In the genomic region with DNA sequence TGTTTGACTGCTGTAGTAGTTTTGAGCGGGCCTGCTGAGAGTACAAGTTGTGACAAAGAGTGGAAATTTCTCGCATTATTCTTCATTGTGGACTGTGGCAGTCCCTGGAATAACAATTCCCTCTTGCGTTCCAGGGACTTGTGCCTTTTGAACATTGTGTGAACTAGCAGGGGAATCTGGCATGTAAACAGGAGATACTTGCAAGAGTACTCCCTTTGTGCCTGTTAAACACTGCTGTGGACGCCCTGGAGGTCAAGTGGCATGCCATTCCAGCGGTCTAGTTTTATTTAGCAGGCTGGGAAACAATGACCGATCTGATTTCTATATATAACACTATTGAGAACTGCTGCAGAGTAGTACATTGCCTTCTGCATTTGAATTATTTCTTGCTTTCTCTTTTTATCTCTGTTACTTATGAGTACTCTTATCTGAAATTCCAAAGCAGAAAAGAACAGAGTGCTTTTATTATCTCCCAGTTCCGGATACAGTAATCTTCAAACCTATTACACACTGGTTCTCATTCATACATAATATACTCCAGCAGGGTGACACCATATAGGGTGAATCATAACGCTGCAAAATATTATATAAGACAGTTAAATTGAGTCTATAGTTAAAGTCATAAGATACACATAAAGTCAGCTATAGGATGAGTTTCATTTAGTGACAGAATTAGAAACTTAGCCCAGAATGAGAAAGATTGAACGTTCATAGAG, we compare ENCODE assay signal across 12 mouse cellular contexts. TPM values are rescaled to one million over a fixed set of nuclear protein-coding genes. Genes with fewer than 3 reads are reported as not detected.
DNase-seq lines count a peak whose midpoint lies in the region; ATAC-seq and TF ChIP-seq lines count a peak whose summit lies in the region.
"Had no signal": no experiment of that assay in that cellular context is flagged by ENCODE, and none has a peak within 500 bp of the region (broad histone marks: within the 10 kb centered on the region; RNA-seq: fewer than 3 reads in every experiment).

A gene (minus strand): TSS at position 350 of the 716 bp plus-strand sequence.

- no peak within 1 kb of the TSS for H3K9ac ChIP-seq in midbrain, embryonic 11.5 days (ENCODE audit: low read length)
- no peak within 1 kb of the TSS; the same call in 1 of the 2 replicates for H3K9ac ChIP-seq in midbrain, embryonic 13.5 days (replicated peaks)
- H3K9ac ChIP-seq in heart, embryonic 12.5 days, result peak within 1 kb of the TSS; percentile 36
- H3K9ac ChIP-seq in lung, embryonic 14.5 days, result no peak within 1 kb of the TSS
- no peak within 1 kb of the TSS for H3K9ac ChIP-seq in liver, postnatal 0 days (replicated peaks)
- H3K9ac ChIP-seq: limb, embryonic 12.5 days had no signal

- H3K4me1 ChIP-seq in midbrain, embryonic 11.5 days (ENCODE audit: control insufficient read depth, insufficient read depth, low read length), result peaks cover 3% of the 10 kb centered on the region; the same call in 1 of the 2 replicates
- peaks cover 4% of the 10 kb centered on the region; the same call in 1 of the 2 replicates for H3K4me1 ChIP-seq in midbrain, embryonic 13.5 days (replicated peaks)
- H3K4me1 ChIP-seq in heart, embryonic 12.5 days (replicated peaks), result peaks cover 5% of the 10 kb centered on the region; the same call in 1 of the 2 replicates
- H3K4me1 ChIP-seq in lung, embryonic 14.5 days (ENCODE audit: insufficient read depth), result no peaks in the 10 kb centered on the region
- H3K4me1 ChIP-seq in liver, postnatal 0 days (ENCODE audit: insufficient read depth), result no peaks in the 10 kb centered on the region
- H3K4me1 ChIP-seq: limb, embryonic 12.5 days had no signal

- H3K27ac ChIP-seq in midbrain, embryonic 11.5 days (ENCODE audit: low read depth, low read length), result no peak within 1 kb of the TSS
- no peak within 1 kb of the TSS for H3K27ac ChIP-seq in midbrain, embryonic 13.5 days
- H3K27ac ChIP-seq in heart, embryonic 12.5 days (ENCODE audit: poor library complexity, severe bottlenecking), result peak within 1 kb of the TSS; percentile 87
- H3K27ac ChIP-seq in lung, embryonic 14.5 days (ENCODE audit: low read depth), result peak within 1 kb of the TSS; percentile 32; the same call in 1 of the 2 replicates
- H3K27ac ChIP-seq in liver, postnatal 0 days (ENCODE audit: low read depth), result no peak within 1 kb of the TSS
- H3K27ac ChIP-seq: gastrocnemius, adult 2 months; limb, embryonic 12.5 days had no signal

- TF ChIP-seq CTCF in lung, embryonic 14.5 days (IDR thresholded peaks at IDR 0.05; ENCODE audit: low read depth), result no peak
- no peak for TF ChIP-seq CTCF in liver, postnatal 0 days (IDR thresholded peaks at IDR 0.05; ENCODE audit: low read depth)

- no peaks in the 10 kb centered on the region for H3K36me3 ChIP-seq in midbrain, embryonic 11.5 days (ENCODE audit: control insufficient read depth, insufficient read depth, low read length)
- no peaks in the 10 kb centered on the region for H3K36me3 ChIP-seq in midbrain, embryonic 13.5 days
- no peaks in the 10 kb centered on the region for H3K36me3 ChIP-seq in heart, embryonic 12.5 days
- H3K36me3 ChIP-seq in lung, embryonic 14.5 days (ENCODE audit: insufficient read depth), result no peaks in the 10 kb centered on the region
- no peaks in the 10 kb centered on the region for H3K36me3 ChIP-seq in liver, postnatal 0 days (replicated peaks; ENCODE audit: insufficient read depth, low read length)
- H3K36me3 ChIP-seq: limb, embryonic 12.5 days had no signal

- peak; percentile 42; the same call in 1 of the 2 replicates for ATAC-seq in midbrain, embryonic 11.5 days (ENCODE audit: low FRiP score)
- ATAC-seq in midbrain, embryonic 13.5 days, result no peak
- ATAC-seq in heart, embryonic 12.5 days (ENCODE audit: insufficient number of reproducible peaks, low FRiP score), result peak; percentile 73; the same call in 1 of the 2 replicates
- peak; percentile 29; the same call in 1 of the 2 replicates for ATAC-seq in lung, embryonic 14.5 days (ENCODE audit: insufficient read depth)
- ATAC-seq in erythroblast, adult 5-6 weeks (replicated peaks; ENCODE audit: low FRiP score, poor library complexity, severe bottlenecking), result no peak
- ATAC-seq in liver, postnatal 0 days, result no peak

- DNase-seq in midbrain, embryonic 11.5 days (ENCODE audit: low spot score, missing footprints), result peak; percentile 82
- DNase-seq in lung, embryonic 14.5 days, result peak; percentile 59
- no peak for DNase-seq in layer of hippocampus, adult 11-12 months (ENCODE audit: low spot score)
- no peak for DNase-seq in cerebellum, postnatal 14 days
- DNase-seq in liver, postnatal 0 days, result no peak
- DNase-seq: gastrocnemius, adult 2 months; right cerebral cortex, adult 18-20 months had no signal

- H3K27me3 ChIP-seq in midbrain, embryonic 11.5 days (ENCODE audit: control insufficient read depth, insufficient read depth, low read length), result no peaks in the 10 kb centered on the region
- H3K27me3 ChIP-seq in midbrain, embryonic 13.5 days, result no peaks in the 10 kb centered on the region
- H3K27me3 ChIP-seq in heart, embryonic 12.5 days (replicated peaks), result no peaks in the 10 kb centered on the region
- no peaks in the 10 kb centered on the region for H3K27me3 ChIP-seq in lung, embryonic 14.5 days (ENCODE audit: insufficient read depth, low read length)
- no peaks in the 10 kb centered on the region for H3K27me3 ChIP-seq in liver, postnatal 0 days (ENCODE audit: insufficient read depth, low read length)
- H3K27me3 ChIP-seq: limb, embryonic 12.5 days had no signal

- WGBS in midbrain, embryonic 11.5 days, result 36% methylated on average over 9 of the region's 9 CpGs
- WGBS in midbrain, embryonic 13.5 days, result 28% methylated on average over 9 of the region's 9 CpGs
- 14% methylated on average over 9 of the region's 9 CpGs for WGBS in heart, embryonic 12.5 days
- WGBS in lung, embryonic 14.5 days, result 11% methylated on average over 9 of the region's 9 CpGs
- 49% methylated on average over 9 of the region's 9 CpGs for WGBS in liver, postnatal 0 days (ENCODE audit: insufficient replicate concordance)

- no peak within 1 kb of the TSS for H3K4me2 ChIP-seq in midbrain, embryonic 11.5 days
- no peak within 1 kb of the TSS for H3K4me2 ChIP-seq in midbrain, embryonic 13.5 days (replicated peaks)
- peak within 1 kb of the TSS; percentile 27 for H3K4me2 ChIP-seq in heart, embryonic 12.5 days
- peak within 1 kb of the TSS; percentile 41 for H3K4me2 ChIP-seq in lung, embryonic 14.5 days
- H3K4me2 ChIP-seq in liver, postnatal 0 days (ENCODE audit: low read depth, low read length), result no peak within 1 kb of the TSS
- H3K4me2 ChIP-seq: limb, embryonic 12.5 days had no signal

- no peak for TF ChIP-seq EP300 in liver, postnatal 0 days (IDR thresholded peaks at IDR 0.05; ENCODE audit: low read depth)

- no peaks in the 10 kb centered on the region for H3K9me3 ChIP-seq in midbrain, embryonic 11.5 days (ENCODE audit: control insufficient read depth, low read length)
- no peaks in the 10 kb centered on the region for H3K9me3 ChIP-seq in midbrain, embryonic 13.5 days
- H3K9me3 ChIP-seq in heart, embryonic 12.5 days (replicated peaks), result no peaks in the 10 kb centered on the region
- no peaks in the 10 kb centered on the region for H3K9me3 ChIP-seq in lung, embryonic 14.5 days (ENCODE audit: low read depth, low read length)
- H3K9me3 ChIP-seq in liver, postnatal 0 days (ENCODE audit: low read length), result no peaks in the 10 kb centered on the region
- H3K9me3 ChIP-seq: limb, embryonic 12.5 days had no signal

- H3K4me3 ChIP-seq in midbrain, embryonic 11.5 days (ENCODE audit: low read depth, low read length), result no peak within 1 kb of the TSS
- no peak within 1 kb of the TSS for H3K4me3 ChIP-seq in midbrain, embryonic 13.5 days (replicated peaks)
- H3K4me3 ChIP-seq in heart, embryonic 12.5 days, result peak within 1 kb of the TSS; percentile 45
- no peak within 1 kb of the TSS for H3K4me3 ChIP-seq in lung, embryonic 14.5 days (ENCODE audit: low read depth, low read length)
- no peak within 1 kb of the TSS for H3K4me3 ChIP-seq in liver, postnatal 0 days (ENCODE audit: low read depth, low read length)
- H3K4me3 ChIP-seq: gastrocnemius, adult 2 months; limb, embryonic 12.5 days had no signal

RNA-seq across cellular contexts. Expression of the gene that starts here (rescaled TPM):
- polyA plus RNA-seq in midbrain, embryonic 11.5 days (2014; fragmentation: Nextera tagmentation; extraction: Ambion mirVana), result 0.14 TPM in 1 of 2 replicates, not detected in the other
- 0.11 TPM in 1 of 2 replicates, not detected in the other for polyA plus RNA-seq in midbrain, embryonic 13.5 days (2015; fragmentation: Nextera tagmentation; extraction: Ambion mirVana)
- polyA plus RNA-seq in heart, embryonic 12.5 days (2016; fragmentation: Nextera tagmentation; extraction: Ambion mirVana), result 33.9 and 35.4 TPM in 2 replicates
- 0.89 and 1.2 TPM in 2 replicates for polyA plus RNA-seq in lung, embryonic 14.5 days (2014; fragmentation: Nextera tagmentation; extraction: Ambion mirVana)
- total RNA-seq in erythroblast, adult 5-6 weeks (2015; ENCODE audit: low replicate concordance), result not detected in 2 replicates
- total RNA-seq in erythroblast, adult 5-6 weeks (2017; ENCODE audit: low replicate concordance), result not detected in 2 replicates
- 0.19 TPM in 1 of 2 replicates, not detected in the other for polyA plus RNA-seq in liver, postnatal 0 days (2015; fragmentation: Nextera tagmentation; extraction: Ambion mirVana)
- polyA plus RNA-seq: kidney, embryonic 14.5 days had no signal

Comparison
In these comparisons a context has a peak if more than half of its experiments do, and no peak if none do; other contexts are left out.
1. RNA of the gene that starts here (polyA plus RNA-seq): 33.9 to 35.4 TPM in heart, embryonic 12.5 days; 0.89 to 1.2 TPM in lung, embryonic 14.5 days, 0.14 TPM in midbrain, embryonic 11.5 days, 0.11 TPM in midbrain, embryonic 13.5 days and 0.19 TPM in liver, postnatal 0 days; every median in the first group is over 10 times any median in the second.
2. Peak in DNase-seq and ATAC-seq in midbrain, embryonic 11.5 days; RNA of the gene not detected or under 1 TPM.
3. ATAC-seq: peak in heart, embryonic 12.5 days (single experiment) and lung, embryonic 14.5 days (single experiment); none in midbrain, embryonic 13.5 days (single experiment), erythroblast, adult 5-6 weeks (single experiment) and liver, postnatal 0 days (single experiment).
4. H3K27ac ChIP-seq: peak in heart, embryonic 12.5 days (single experiment) and lung, embryonic 14.5 days (single experiment); none in midbrain, embryonic 11.5 days (single experiment), midbrain, embryonic 13.5 days (single experiment) and liver, postnatal 0 days (single experiment).
5. H3K4me2 ChIP-seq: peak in heart, embryonic 12.5 days (single experiment) and lung, embryonic 14.5 days (single experiment); none in midbrain, embryonic 11.5 days (single experiment), midbrain, embryonic 13.5 days (single experiment) and liver, postnatal 0 days (single experiment).